Mouse (Mus musculus) liver, embryonic 14.5 days (tissue): ENCODE data around the gene Cfap221. TPM values are rescaled to one million over a fixed set of nuclear protein-coding genes. Genes with fewer than 3 reads are reported as not detected.

Experiments used
- ATAC-seq: fragments of 200-750 bp; cut with Nextera tagmentation; 2 replicates; pipeline ENCODE4 v1.8.0; 2017; ENCODE audit warnings: moderate number of reproducible peaks, mild to moderate bottlenecking, moderate library complexity; ENCODE audit not compliant: insufficient read depth
- DNase-seq, 3 experiments: peaks; one replicate each; pipeline ENCODE4 v3.0.0-alpha.2; 2012 to 2013; ENCODE audit warnings: low read depth in 3 of 3, low spot score in 3 of 3
- H3K27ac ChIP-seq: fragments of 300-500 bp; sonication (generic); 2 replicates; pipeline ENCODE4 v1.5.1; 2014; ENCODE audit warnings: moderate library complexity, mild to moderate bottlenecking, control low read depth, inconsistent platforms
- H3K27me3 ChIP-seq: fragments of 300-500 bp; sonication (generic); 2 replicates; pipeline ENCODE4 v1.6.1; 2014; ENCODE audit warnings: mild to moderate bottlenecking, low read length, moderate library complexity; ENCODE audit not compliant: control insufficient read depth, insufficient read depth
- H3K36me3 ChIP-seq: fragments of 300-500 bp; sonication (generic); replicated peaks from 2 replicates; pipeline ENCODE4 v1.6.1; 2014; ENCODE audit warnings: low read depth; ENCODE audit not compliant: control insufficient read depth, insufficient read depth
- H3K4me1 ChIP-seq, 2 experiments: fragments of 200-500 bp in 1 of 2; fragments of 300-500 bp in 1 of 2; sonication (generic) in 1 of 2; replicated peaks; 2 replicates each; pipeline ENCODE4 v1.6.1; 2012 to 2014; ENCODE audit warnings: antibody characterized with exemption in 1 of 2, inconsistent platforms in 1 of 2, low read length in 1 of 2; ENCODE audit not compliant: control insufficient read depth in 2 of 2, insufficient read depth in 2 of 2
- H3K4me2 ChIP-seq: fragments of 300-500 bp; sonication (generic); 2 replicates; pipeline ENCODE4 v1.6.1; 2014; ENCODE audit warnings: low read depth, mild to moderate bottlenecking, control low read depth, moderate library complexity
- H3K4me3 ChIP-seq, 2 experiments: fragments of 200-500 bp in 1 of 2; fragments of 300-500 bp in 1 of 2; sonication (generic) in 1 of 2; 2 replicates each; pipeline ENCODE4 v1.5.1; 2012 to 2014; ENCODE audit warnings: low read depth in 2 of 2, low read length in 2 of 2, mild to moderate bottlenecking in 2 of 2, control low read depth in 1 of 2, inconsistent platforms in 1 of 2, moderate library complexity in 1 of 2; ENCODE audit not compliant: insufficient read depth in 1 of 2
- H3K9ac ChIP-seq: fragments of 300-500 bp; sonication (generic); replicated peaks from 2 replicates; pipeline ENCODE4 v1.6.1; 2014; ENCODE audit warnings: mild to moderate bottlenecking, control low read depth, moderate library complexity
- H3K9me3 ChIP-seq: fragments of 300-500 bp; sonication (generic); 2 replicates; pipeline ENCODE4 v1.6.1; 2016; ENCODE audit warnings: low read length, mixed read lengths; ENCODE audit not compliant: control insufficient read depth
- CTCF ChIP-seq: IDR thresholded peaks from 2 replicates; pipeline ENCODE4 v1.5.1; 2016; ENCODE audit warnings: antibody characterized with exemption, low read depth, control low read depth
- EP300 ChIP-seq: IDR thresholded peaks from 2 replicates; pipeline ENCODE4 v1.6.1; 2016; ENCODE audit warnings: antibody characterized with exemption, low read depth
- WGBS: fragments of 180-500 bp; shearing (Covaris S2); extraction: QIAGEN DNeasy Blood & Tissue Kit; methylation state at CpG from one replicate; pipeline ENCODE4 v1.1.7; 2014; ENCODE audit not compliant: insufficient replicate concordance; 5-methylcytosine and 5-hydroxymethylcytosine counted together
- polyA plus RNA-seq, 2 experiments: library from polyadenylated mRNA; depleted of rRNA in 1 of 2; stranded (reverse) in 1 of 2; unstranded in 1 of 2; fragments of >200 nt; fragmentation: Nextera tagmentation in 1 of 2; extraction: Ambion mirVana in 1 of 2; gene quantifications; 2 replicates each; pipeline versions ENCODE4 v1.2.1 to v1.2.3; 2012 to 2014

The Cfap221 gene
- polyA plus RNA-seq (2012; rRNA removed) (0.03 TPM in 1 of 2 replicates, not detected in the other), polyA plus RNA-seq (2014; fragmentation: Nextera tagmentation; extraction: Ambion mirVana) (0.05 TPM in 1 of 2 replicates, not detected in the other)

GRCm38 (mm10) chr1:119996798-119997581 lies at the start of gene Cfap221:
Gene Cfap221, minus strand, starts transcription at chr1:119997234.
- 4% methylated on average over 30 of the region's 30 CpGs for whole genome bisulfite sequencing
- no peaks in the 10 kb centered on the region for H3K27me3 ChIP-seq
- peak within 1 kb of the TSS; percentile 57 for H3K4me2 ChIP-seq
- 0 out of 4 replicates have a peak, but pooled peaks cover 0 to 2% of the 10 kb centered on the region in 2 experiments for H3K4me1 ChIP-seq
- TF ChIP-seq EP300: no peak
- TF ChIP-seq CTCF: no peak
- peak within 1 kb of the TSS; percentile 42 to 61 for H3K4me3 ChIP-seq
- no peaks in the 10 kb centered on the region for H3K9me3 ChIP-seq
- H3K27ac ChIP-seq: no peak within 1 kb of the TSS
- DNase-seq: peak; percentile 37 to 47 (median 42)
- H3K36me3 ChIP-seq: no peaks in the 10 kb centered on the region
- no peak within 1 kb of the TSS for H3K9ac ChIP-seq
- peak; percentile 73 for ATAC-seq

- no peak for TF ChIP-seq CTCF
- Histone ChIP-seq H3K4me3 (no peak overlapping the region), H3K9me3 (no peaks in the 10 kb centered on the region), H3K4me1 (no peaks in the 10 kb centered on the region), H3K4me2 (no peak overlapping the region), H3K36me3 (no peaks in the 10 kb centered on the region), H3K27me3 (no peaks in the 10 kb centered on the region), H3K9ac (no peak overlapping the region), H3K27ac (no peak overlapping the region)
- no peak for ATAC-seq
- no peak for DNase-seq
- 63% methylated on average over 16 of the region's 16 CpGs for WGBS
These were observed 47.5 kb upstream of the Cfap221 start for GRCm38 (mm10) chr1:120044584-120044983.

- H3K4me1 ChIP-seq: peaks cover 0 to 1% of the 10 kb centered on the region in 2 experiments; a peak in 1 of 4 replicates
- no peaks in the 10 kb centered on the region for H3K36me3 ChIP-seq
- ATAC-seq: no peak
- H3K9ac ChIP-seq: no peak overlapping the region
- no peak overlapping the region for H3K4me2 ChIP-seq
- no peak overlapping the region for H3K27ac ChIP-seq
- no peaks in the 10 kb centered on the region for H3K27me3 ChIP-seq
- DNase-seq: no peak
- WGBS: 68% methylated on average over 8 of the region's 8 CpGs
- no peak overlapping the region for H3K4me3 ChIP-seq
- H3K9me3 ChIP-seq: no peaks in the 10 kb centered on the region
- no peak for TF ChIP-seq CTCF
- TF ChIP-seq EP300: no peak
These were observed 45.4 kb upstream of the Cfap221 start for GRCm38 (mm10) chr1:120042421-120042820.

- Histone ChIP-seq H3K36me3 (no peaks in the 10 kb centered on the region), H3K9ac (no peak overlapping the region), H3K4me1 (peaks cover 0 to 5% of the 10 kb centered on the region in 2 experiments; a peak in 1 of 4 replicates), H3K4me2 (no peak overlapping the region), H3K9me3 (no peaks in the 10 kb centered on the region), H3K27ac (no peak overlapping the region), H3K27me3 (no peaks in the 10 kb centered on the region), H3K4me3 (no peak overlapping the region)
- WGBS: 36% methylated on average over 9 of the region's 9 CpGs
- no peak for DNase-seq
- no peak for TF ChIP-seq CTCF
- ATAC-seq: no peak
These were observed 41.6 kb upstream of the Cfap221 start for GRCm38 (mm10) chr1:120038594-120038993.

GRCm38 (mm10) chr1:120037021-120037683 lies 40.1 kb upstream of the Cfap221 start:
- Histone ChIP-seq H3K9me3 (no peaks in the 10 kb centered on the region), H3K27me3 (no peaks in the 10 kb centered on the region), H3K4me2 (no peak overlapping the region), H3K4me3 (no peak overlapping the region), H3K4me1 (peaks cover 0 to 5% of the 10 kb centered on the region in 2 experiments; a peak in 1 of 4 replicates), H3K36me3 (no peaks in the 10 kb centered on the region), H3K9ac (no peak overlapping the region), H3K27ac (no peak overlapping the region)
- DNase-seq (no peak), ATAC-seq (no peak)
- TF ChIP-seq EP300 (no peak), CTCF (no peak)
- WGBS: 59% methylated on average over 9 of the region's 9 CpGs
